Mouse (Mus musculus): ENCODE data around the gene Grin2b. TPM values are rescaled to one million over a fixed set of nuclear protein-coding genes. Genes with fewer than 3 reads are reported as not detected.
"Not testable (repeated sequence)": the region's sequence is repeated elsewhere in the genome, so short reads cannot be mapped to it uniquely, and the experiment has no call there.

Grin2b gene
- polyA plus RNA-seq, 1 experiment from 2014 or later = 1.2 TPM

DNA sequence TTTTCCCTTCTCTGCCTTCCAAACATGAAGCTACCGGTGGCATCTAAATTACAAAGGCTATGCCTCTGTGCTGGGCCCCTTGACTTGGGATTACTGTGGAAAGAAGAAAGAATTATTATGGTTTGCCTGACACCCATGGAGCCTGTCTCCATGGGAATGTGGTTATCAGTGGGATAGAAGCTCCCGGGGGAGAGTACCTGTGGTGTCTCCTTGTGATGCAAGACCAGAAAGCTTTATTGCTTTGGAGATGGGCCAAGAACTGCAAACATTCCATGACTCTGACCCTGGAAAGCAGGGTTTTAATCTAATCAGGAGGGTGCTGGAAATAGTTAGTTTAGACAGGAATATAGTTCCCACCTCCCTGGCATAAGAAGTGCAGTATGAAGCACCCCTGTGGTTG lies 469.7 kb downstream of the Grin2b start:
- 37% methylated on average over 2 of the region's 2 CpGs for WGBS
- no peak overlapping the region for H3K4me3 ChIP-seq (ENCODE audit: low read depth, low read length)
- H3K27ac ChIP-seq (ENCODE audit: low read depth, low read length) = no peak overlapping the region
- H3K9me3 ChIP-seq (ENCODE audit: control insufficient read depth, low read length) = no peaks in the 10 kb centered on the region
- H3K4me1 ChIP-seq (ENCODE audit: control insufficient read depth, insufficient read depth, low read length) = no peaks in the 10 kb centered on the region
- no peak overlapping the region for H3K4me2 ChIP-seq
- DNase-seq (ENCODE audit: low spot score, missing footprints) (no peak), ATAC-seq (ENCODE audit: low FRiP score) (no peak)
- no peak overlapping the region for H3K9ac ChIP-seq (ENCODE audit: low read length)
- H3K36me3 ChIP-seq (ENCODE audit: control insufficient read depth, insufficient read depth, low read length) = no peaks in the 10 kb centered on the region
- no peaks in the 10 kb centered on the region for H3K27me3 ChIP-seq (ENCODE audit: control insufficient read depth, insufficient read depth, low read length)

DNA sequence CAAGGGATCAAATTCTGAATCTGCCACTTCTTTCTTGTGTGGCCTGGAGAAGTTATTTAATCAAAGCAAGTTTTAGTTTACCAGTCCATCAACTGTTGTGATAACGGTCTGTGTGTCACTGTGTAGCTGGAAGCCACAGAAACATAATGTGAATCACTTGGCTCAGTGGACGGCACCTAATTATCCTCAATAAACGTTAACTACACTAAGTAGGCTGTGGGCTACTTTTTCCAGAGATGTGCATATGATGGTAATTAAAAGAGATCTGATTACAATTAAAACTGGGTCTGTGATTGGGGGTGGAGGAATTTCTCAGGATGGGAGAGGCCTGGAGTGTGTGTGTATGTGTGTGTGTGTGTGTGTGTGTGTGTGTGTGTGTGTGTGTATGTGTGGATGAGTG lies 471.9 kb downstream of the Grin2b start:
- H3K4me1 ChIP-seq (ENCODE audit: control insufficient read depth, insufficient read depth, low read length) = no peaks in the 10 kb centered on the region
- ATAC-seq (ENCODE audit: low FRiP score) (no peak), DNase-seq (ENCODE audit: low spot score, missing footprints) (no peak)
- 89% methylated on average over 3 of the region's 3 CpGs for WGBS
- no peak overlapping the region for H3K4me3 ChIP-seq (ENCODE audit: low read depth, low read length)
- no peak overlapping the region for H3K9ac ChIP-seq (ENCODE audit: low read length)
- H3K4me2 ChIP-seq = no peak overlapping the region
- H3K36me3 ChIP-seq (ENCODE audit: control insufficient read depth, insufficient read depth, low read length) = no peaks in the 10 kb centered on the region
- H3K9me3 ChIP-seq (ENCODE audit: control insufficient read depth, low read length) = no peaks in the 10 kb centered on the region
- H3K27me3 ChIP-seq (ENCODE audit: control insufficient read depth, insufficient read depth, low read length) = no peaks in the 10 kb centered on the region
- no peak overlapping the region for H3K27ac ChIP-seq (ENCODE audit: low read depth, low read length)

DNA sequence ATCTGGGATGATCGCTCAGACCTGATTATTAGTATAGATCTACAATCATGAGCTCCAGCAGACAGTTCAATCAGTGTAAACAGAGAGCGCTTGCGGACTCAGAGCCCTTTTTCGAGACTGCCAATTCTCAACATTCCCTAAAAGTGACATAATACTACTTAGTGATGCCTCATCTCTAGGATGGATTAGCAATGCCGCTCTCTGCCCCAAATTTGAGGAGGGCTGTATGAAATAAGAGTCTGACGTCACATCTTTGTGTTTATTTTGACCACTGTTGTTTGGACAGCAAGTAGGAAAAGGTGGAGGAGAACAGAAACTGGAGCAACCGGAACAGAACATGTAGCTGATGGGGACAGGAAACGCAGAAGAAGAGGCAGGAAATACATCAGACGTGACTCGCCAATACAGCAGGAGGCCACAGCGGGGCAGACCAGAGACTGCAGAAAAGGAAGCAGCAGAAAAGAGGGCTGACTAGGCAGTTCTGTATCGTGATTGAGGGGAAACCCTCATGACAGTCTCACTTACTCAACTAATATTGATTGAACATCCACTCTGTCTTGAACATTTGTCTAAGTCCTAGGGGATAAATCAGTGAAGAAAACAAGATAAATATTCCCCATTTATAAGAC lies 472.5 kb downstream of the Grin2b start:
- Histone ChIP-seq H3K9ac (ENCODE audit: low read length) (no peak overlapping the region), H3K36me3 (ENCODE audit: control insufficient read depth, insufficient read depth, low read length) (no peaks in the 10 kb centered on the region), H3K4me1 (ENCODE audit: control insufficient read depth, insufficient read depth, low read length) (no peaks in the 10 kb centered on the region), H3K4me2 (no peak overlapping the region), H3K27ac (ENCODE audit: low read depth, low read length) (no peak overlapping the region), H3K4me3 (ENCODE audit: low read depth, low read length) (no peak overlapping the region), H3K27me3 (ENCODE audit: control insufficient read depth, insufficient read depth, low read length) (no peaks in the 10 kb centered on the region), H3K9me3 (ENCODE audit: control insufficient read depth, low read length) (no peaks in the 10 kb centered on the region)
- 89% methylated on average over 12 of the region's 12 CpGs for WGBS
- DNase-seq (ENCODE audit: low spot score, missing footprints) (no peak), ATAC-seq (ENCODE audit: low FRiP score) (no peak)

DNA sequence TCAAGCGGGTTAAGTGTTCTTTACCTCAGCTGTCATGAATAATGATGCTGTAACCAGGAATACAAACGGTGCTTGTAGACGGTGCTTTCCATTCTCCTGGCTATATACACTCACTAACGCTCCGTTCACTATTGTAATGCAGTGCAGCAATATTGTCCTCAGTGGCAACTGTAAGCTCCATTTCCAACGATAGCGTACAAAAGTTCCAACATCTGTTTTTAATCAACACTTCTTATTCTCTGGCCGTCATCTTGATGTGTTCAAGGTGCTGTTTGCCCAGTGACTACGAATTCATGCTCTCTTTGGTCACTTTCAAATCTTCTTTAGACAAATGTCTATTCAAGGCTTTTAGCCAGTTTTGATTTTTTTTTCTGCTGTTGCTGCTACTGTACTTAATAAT lies 480.8 kb downstream of the Grin2b start:
- Histone ChIP-seq H3K36me3 (ENCODE audit: control insufficient read depth, insufficient read depth, low read length) (no peaks in the 10 kb centered on the region), H3K27ac (ENCODE audit: low read depth, low read length) (no peak overlapping the region), H3K9me3 (ENCODE audit: control insufficient read depth, low read length) (no peaks in the 10 kb centered on the region), H3K4me1 (ENCODE audit: control insufficient read depth, insufficient read depth, low read length) (no peaks in the 10 kb centered on the region), H3K4me2 (no peak overlapping the region), H3K9ac (ENCODE audit: low read length) (no peak overlapping the region), H3K4me3 (ENCODE audit: low read depth, low read length) (no peak overlapping the region), H3K27me3 (ENCODE audit: control insufficient read depth, insufficient read depth, low read length) (no peaks in the 10 kb centered on the region)
- 86% methylated on average over 9 of the region's 9 CpGs for WGBS
- DNase-seq (ENCODE audit: low spot score, missing footprints) (no peak), ATAC-seq (ENCODE audit: low FRiP score) (no peak)

DNA sequence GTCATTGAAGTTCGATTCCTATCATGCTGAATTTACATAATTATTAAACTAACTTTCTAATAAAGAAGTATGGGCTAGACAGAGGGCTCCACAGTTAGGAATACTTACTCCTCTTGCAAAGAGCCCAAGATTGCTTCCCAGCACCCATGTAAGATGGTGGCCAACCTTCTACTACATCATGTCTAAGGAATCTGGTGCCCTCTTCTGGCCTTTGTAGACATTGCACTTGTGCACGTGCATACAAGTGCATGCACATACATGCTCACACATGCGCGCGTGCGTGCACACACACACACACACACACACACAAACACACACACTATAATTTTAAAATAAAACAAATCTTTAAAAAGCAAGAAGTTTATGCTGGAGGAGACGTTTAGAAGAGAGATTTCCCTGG lies 481.8 kb downstream of the Grin2b start:
- ATAC-seq (ENCODE audit: low FRiP score) = no peak
- DNase-seq (ENCODE audit: low spot score, missing footprints) = no peak
- no peaks in the 10 kb centered on the region for H3K9me3 ChIP-seq (ENCODE audit: control insufficient read depth, low read length)
- no peak overlapping the region for H3K4me2 ChIP-seq
- no peaks in the 10 kb centered on the region for H3K27me3 ChIP-seq (ENCODE audit: control insufficient read depth, insufficient read depth, low read length)
- H3K27ac ChIP-seq (ENCODE audit: low read depth, low read length) = no peak overlapping the region
- H3K36me3 ChIP-seq (ENCODE audit: control insufficient read depth, insufficient read depth, low read length) = no peaks in the 10 kb centered on the region
- H3K4me1 ChIP-seq (ENCODE audit: control insufficient read depth, insufficient read depth, low read length) = no peaks in the 10 kb centered on the region
- H3K4me3 ChIP-seq (ENCODE audit: low read depth, low read length) = no peak overlapping the region
- WGBS = 89% methylated on average over 7 of the region's 7 CpGs
- H3K9ac ChIP-seq (ENCODE audit: low read length) = no peak overlapping the region

DNA sequence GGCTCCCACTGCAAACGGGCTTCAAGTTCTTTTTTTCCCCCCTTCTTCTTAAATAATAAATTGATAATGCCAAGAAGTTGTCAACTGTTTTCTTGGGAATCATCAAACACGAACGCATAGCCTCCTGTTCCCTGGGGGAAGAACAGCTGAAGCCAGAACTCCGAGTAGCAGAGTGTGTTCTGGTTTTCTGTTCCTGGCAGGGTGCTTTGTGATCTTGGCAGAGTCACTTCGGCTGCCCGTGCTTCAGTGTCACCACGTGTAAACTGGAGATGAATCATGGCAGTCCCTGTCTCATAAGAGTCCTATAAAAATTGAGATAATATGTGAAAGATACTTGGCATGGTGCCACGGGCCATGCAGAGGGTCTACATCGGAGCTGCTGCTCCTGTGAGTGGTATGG lies 485.4 kb downstream of the Grin2b start:
- Histone ChIP-seq H3K4me2 (no peak overlapping the region), H3K36me3 (ENCODE audit: control insufficient read depth, insufficient read depth, low read length) (no peaks in the 10 kb centered on the region), H3K9me3 (ENCODE audit: control insufficient read depth, low read length) (no peaks in the 10 kb centered on the region), H3K4me3 (ENCODE audit: low read depth, low read length) (no peak overlapping the region), H3K27ac (ENCODE audit: low read depth, low read length) (no peak overlapping the region), H3K9ac (ENCODE audit: low read length) (no peak overlapping the region), H3K4me1 (ENCODE audit: control insufficient read depth, insufficient read depth, low read length) (no peaks in the 10 kb centered on the region), H3K27me3 (ENCODE audit: control insufficient read depth, insufficient read depth, low read length) (no peaks in the 10 kb centered on the region)
- DNase-seq (ENCODE audit: low spot score, missing footprints) (no peak), ATAC-seq (ENCODE audit: low FRiP score) (no peak)
- WGBS = 87% methylated on average over 9 of the region's 9 CpGs

DNA sequence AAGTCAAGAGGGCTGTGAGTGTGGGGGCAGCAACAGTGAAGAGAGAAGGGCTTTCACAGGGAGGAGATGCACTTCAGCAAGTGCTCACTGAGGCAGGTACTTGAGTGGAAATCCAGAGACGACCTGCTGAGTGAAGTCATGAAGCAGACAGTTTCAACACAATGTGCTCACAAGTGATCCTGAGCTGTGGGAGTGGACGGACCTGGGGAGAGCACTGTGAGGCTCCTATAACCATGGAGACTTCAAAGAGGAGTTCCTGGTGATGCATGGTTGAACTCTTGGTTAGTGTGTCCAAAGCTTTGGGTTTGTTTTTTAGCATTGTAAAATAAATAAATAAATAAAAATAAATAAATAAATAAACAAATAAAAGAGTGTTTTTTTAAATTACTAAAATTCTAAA lies 489.1 kb downstream of the Grin2b start:
- no peak overlapping the region for H3K27ac ChIP-seq (ENCODE audit: low read depth, low read length)
- H3K4me1 ChIP-seq (ENCODE audit: control insufficient read depth, insufficient read depth, low read length) = no peaks in the 10 kb centered on the region
- H3K27me3 ChIP-seq (ENCODE audit: control insufficient read depth, insufficient read depth, low read length) = no peaks in the 10 kb centered on the region
- no peak overlapping the region for H3K9ac ChIP-seq (ENCODE audit: low read length)
- no peak overlapping the region for H3K4me2 ChIP-seq
- ATAC-seq (ENCODE audit: low FRiP score) (no peak), DNase-seq (ENCODE audit: low spot score, missing footprints) (no peak)
- no peaks in the 10 kb centered on the region for H3K36me3 ChIP-seq (ENCODE audit: control insufficient read depth, insufficient read depth, low read length)
- H3K9me3 ChIP-seq (ENCODE audit: control insufficient read depth, low read length) = no peaks in the 10 kb centered on the region
- no peak overlapping the region for H3K4me3 ChIP-seq (ENCODE audit: low read depth, low read length)
- WGBS = 62% methylated on average over 2 of the region's 2 CpGs

DNA sequence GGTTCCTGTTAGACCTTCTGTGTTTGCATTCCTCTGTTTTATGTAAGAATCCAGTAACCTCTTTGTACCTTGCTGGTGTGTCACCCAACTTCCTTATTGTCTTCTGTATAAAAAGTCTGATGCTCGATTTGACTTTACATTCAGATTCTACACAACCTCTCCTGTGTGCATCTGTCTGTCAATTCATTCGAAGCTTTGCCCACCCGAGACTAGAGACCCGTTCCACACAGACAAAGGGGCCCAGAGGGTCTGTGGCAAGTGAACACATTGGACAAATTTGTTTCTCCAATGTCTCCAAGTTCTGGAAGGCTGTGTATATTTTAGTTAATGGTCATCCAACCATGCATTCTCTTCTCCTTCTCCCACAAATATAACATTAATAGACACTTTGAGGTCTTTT lies 491.9 kb downstream of the Grin2b start:
- H3K27ac ChIP-seq (ENCODE audit: low read depth, low read length); ATAC-seq (ENCODE audit: low FRiP score); H3K36me3 ChIP-seq (ENCODE audit: control insufficient read depth, insufficient read depth, low read length); DNase-seq (ENCODE audit: low spot score, missing footprints); H3K9ac ChIP-seq (ENCODE audit: low read length); H3K4me3 ChIP-seq (ENCODE audit: low read depth, low read length); H3K27me3 ChIP-seq (ENCODE audit: control insufficient read depth, insufficient read depth, low read length); H3K4me1 ChIP-seq (ENCODE audit: control insufficient read depth, insufficient read depth, low read length); H3K9me3 ChIP-seq (ENCODE audit: control insufficient read depth, low read length); H3K4me2 ChIP-seq: not testable (repeated sequence)
- 81% methylated on average over 4 of the region's 4 CpGs for WGBS

DNA sequence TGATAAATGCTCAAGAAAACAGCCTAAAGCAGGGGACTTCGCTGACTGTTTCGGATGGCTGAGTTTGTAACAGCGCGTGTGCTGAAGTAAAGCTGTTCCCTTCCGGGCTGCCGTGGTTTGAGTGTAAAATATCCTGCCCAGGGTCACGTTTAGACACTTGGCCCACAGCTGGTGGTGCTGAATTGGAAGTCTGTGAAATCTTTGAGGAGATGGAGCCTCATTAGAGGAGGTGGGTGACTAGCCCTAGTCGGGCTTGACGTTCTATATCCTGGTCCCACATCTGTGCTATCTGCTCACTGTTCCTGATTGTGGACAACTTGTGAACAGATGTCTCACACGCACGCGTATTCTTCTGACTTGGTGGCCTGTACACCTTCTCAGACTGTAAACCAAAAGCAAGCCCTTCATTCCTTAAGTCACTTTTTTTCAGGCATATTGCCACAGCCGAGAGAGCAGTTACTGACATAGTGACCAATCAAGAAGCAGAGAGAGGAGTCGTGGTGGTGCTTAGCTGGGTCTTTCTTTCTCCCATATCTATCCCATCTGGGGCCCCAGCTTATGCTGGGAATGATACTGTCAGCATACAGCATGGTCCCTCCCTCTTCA lies 493.1 kb downstream of the Grin2b start:
- H3K27me3 ChIP-seq (ENCODE audit: control insufficient read depth, insufficient read depth, low read length) = no peaks in the 10 kb centered on the region
- H3K9ac ChIP-seq (ENCODE audit: low read length) = no peak overlapping the region
- H3K27ac ChIP-seq (ENCODE audit: low read depth, low read length) = no peak overlapping the region
- no peak for DNase-seq (ENCODE audit: low spot score, missing footprints)
- no peaks in the 10 kb centered on the region for H3K9me3 ChIP-seq (ENCODE audit: control insufficient read depth, low read length)
- WGBS = 87% methylated on average over 14 of the region's 14 CpGs
- no peak overlapping the region for H3K4me3 ChIP-seq (ENCODE audit: low read depth, low read length)
- H3K36me3 ChIP-seq (ENCODE audit: control insufficient read depth, insufficient read depth, low read length) = no peaks in the 10 kb centered on the region
- no peak for ATAC-seq (ENCODE audit: low FRiP score)
- H3K4me2 ChIP-seq = no peak overlapping the region
- no peaks in the 10 kb centered on the region for H3K4me1 ChIP-seq (ENCODE audit: control insufficient read depth, insufficient read depth, low read length)

Data from midbrain, embryonic 11.5 days (tissue).